Mouse (Mus musculus) MEL (cell line): Measurements from ENCODE around the gene Mib2. TPM values are rescaled to one million over a fixed set of nuclear protein-coding genes. Genes with fewer than 3 reads are reported as not detected.

Experiments
- DNase-seq: peaks from one replicate; pipeline ENCODE4 v3.0.0; 2011; ENCODE audit warnings: low read depth, low spot score
- H3K27ac ChIP-seq: 2 replicates; pipeline ENCODE4 v1.5.1; 2012; ENCODE audit warnings: low read depth, mild to moderate bottlenecking, control low read depth, low read length, moderate library complexity; ENCODE audit not compliant: control insufficient read depth
- H3K27me3 ChIP-seq, 2 experiments: fragments of 150-350 bp in 1 of 2; sonication (generic) in 1 of 2; 2 replicates each; pipeline ENCODE4 v1.6.1; 2012; ENCODE audit warnings: low read length in 2 of 2, mild to moderate bottlenecking in 2 of 2, improper control_type of control experiment in 1 of 2, moderate library complexity in 1 of 2; ENCODE audit not compliant: insufficient read depth in 2 of 2, control insufficient read depth in 1 of 2
- H3K36me3 ChIP-seq, 2 experiments: 2 replicates each; pipeline ENCODE4 v1.6.1; 2012 to 2014; ENCODE audit warnings: low read length in 2 of 2, improper control_type of control experiment in 1 of 2, inconsistent platforms in 1 of 2, mild to moderate bottlenecking in 1 of 2; ENCODE audit not compliant: insufficient read depth in 2 of 2, control insufficient read depth in 1 of 2
- H3K4me1 ChIP-seq, 2 experiments: fragments of 150-350 bp in 1 of 2; sonication (generic) in 1 of 2; 2 replicates each; pipeline ENCODE4 v1.6.1; 2012; ENCODE audit warnings: low read length in 2 of 2, improper control_type of control experiment in 1 of 2, mild to moderate bottlenecking in 1 of 2; ENCODE audit not compliant: insufficient read depth in 2 of 2, control insufficient read depth in 1 of 2
- H3K4me3 ChIP-seq, 2 experiments: fragments of 150-350 bp in 1 of 2; sonication (generic) in 1 of 2; 2 replicates each; pipeline ENCODE4 v1.5.1; 2012; ENCODE audit warnings: low read depth in 2 of 2, low read length in 2 of 2, mild to moderate bottlenecking in 2 of 2, moderate library complexity in 2 of 2, control low read depth in 1 of 2, improper control_type of control experiment in 1 of 2; ENCODE audit not compliant: control insufficient read depth in 1 of 2, insufficient read depth in 1 of 2
- H3K79me2 ChIP-seq: 2 replicates; pipeline ENCODE4 v1.6.1; 2012; ENCODE audit warnings: mild to moderate bottlenecking, low read length, moderate library complexity; ENCODE audit not compliant: control insufficient read depth, poor library complexity, insufficient read depth
- H3K9ac ChIP-seq: 2 replicates; pipeline ENCODE4 v1.6.1; 2012; ENCODE audit warnings: low read depth, mild to moderate bottlenecking, control low read depth, low read length, moderate library complexity; ENCODE audit not compliant: control insufficient read depth, poor library complexity, severe bottlenecking
- H3K9me3 ChIP-seq: fragments of 150-350 bp; sonication (generic); replicated peaks from 2 replicates; pipeline ENCODE4 v1.6.1; 2012; ENCODE audit warnings: mild to moderate bottlenecking, low read length, improper control_type of control experiment, moderate library complexity; ENCODE audit not compliant: insufficient read depth
- ELF1 ChIP-seq: IDR thresholded peaks from 2 replicates; pipeline ENCODE4 v1.6.1; 2014; ENCODE audit warnings: low read depth, mild to moderate bottlenecking, inconsistent platforms, low read length, improper control_type of control experiment, moderate library complexity
- EP300 ChIP-seq, 2 experiments: IDR thresholded peaks; 2 replicates each; pipeline ENCODE4 v1.6.1; 2011; ENCODE audit warnings: improper control_type of control experiment in 2 of 2, low read length in 2 of 2, low read depth in 1 of 2, mild to moderate bottlenecking in 1 of 2
- GABPA ChIP-seq: IDR thresholded peaks from 2 replicates; pipeline ENCODE4 v1.6.1; 2012; ENCODE audit warnings: low read depth, mild to moderate bottlenecking, inconsistent platforms, low read length, improper control_type of control experiment, moderate library complexity
- GATA1 ChIP-seq: IDR thresholded peaks from 2 replicates; pipeline ENCODE4 v1.6.1; 2011; ENCODE audit warnings: low read depth, low read length, improper control_type of control experiment
- HCFC1 ChIP-seq: IDR thresholded peaks from 2 replicates; pipeline ENCODE4 v1.6.1; 2012; ENCODE audit warnings: low read depth, mild to moderate bottlenecking, inconsistent platforms, low read length, improper control_type of control experiment, moderate library complexity
- KAT2A ChIP-seq: conservative IDR thresholded peaks from 2 replicates; pipeline ENCODE4 v1.6.1; 2012; ENCODE audit warnings: low read depth, low read length, improper control_type of control experiment, inconsistent platforms
- MAFK ChIP-seq: IDR thresholded peaks from 2 replicates; pipeline ENCODE4 v1.6.1; 2011; ENCODE audit warnings: low read depth, mild to moderate bottlenecking, low read length, improper control_type of control experiment, borderline replicate concordance
- MAX ChIP-seq: IDR thresholded peaks from 2 replicates; pipeline ENCODE4 v1.6.1; 2011; ENCODE audit warnings: low read length, improper control_type of control experiment
- MEF2A ChIP-seq: IDR thresholded peaks from 2 replicates; pipeline ENCODE4 v1.6.1; 2014; ENCODE audit warnings: low read depth, mild to moderate bottlenecking, inconsistent platforms, low read length, improper control_type of control experiment; ENCODE audit not compliant: poor library complexity, insufficient replicate concordance, severe bottlenecking; ENCODE audit errors: extremely low read depth
- MXI1 ChIP-seq: IDR thresholded peaks from 2 replicates; pipeline ENCODE4 v1.6.1; 2011; ENCODE audit warnings: mild to moderate bottlenecking, low read depth, low read length, improper control_type of control experiment
- MYB ChIP-seq: IDR thresholded peaks from 2 replicates; pipeline ENCODE4 v1.6.1; 2011; ENCODE audit warnings: mild to moderate bottlenecking, low read depth, low read length, improper control_type of control experiment
- NELFE ChIP-seq: IDR thresholded peaks from 2 replicates; pipeline ENCODE4 v1.6.1; 2011; ENCODE audit warnings: low read depth, low read length, improper control_type of control experiment
- POLR2A ChIP-seq, 2 experiments: IDR thresholded peaks; 2 replicates each; pipeline ENCODE4 v1.6.1; 2011 to 2012; ENCODE audit warnings: low read length in 2 of 2, mild to moderate bottlenecking in 2 of 2, control low read depth in 1 of 2, improper control_type of control experiment in 1 of 2, low read depth in 1 of 2, moderate library complexity in 1 of 2; ENCODE audit not compliant: control insufficient read depth in 1 of 2, insufficient read depth in 1 of 2, poor library complexity in 1 of 2
- POLR2AphosphoS2 ChIP-seq: IDR thresholded peaks from 2 replicates; pipeline ENCODE4 v1.6.1; 2011; ENCODE audit warnings: low read length, improper control_type of control experiment
- RAD21 ChIP-seq: IDR thresholded peaks from 2 replicates; pipeline ENCODE4 v1.6.1; 2011; ENCODE audit warnings: mild to moderate bottlenecking, low read depth, low read length, improper control_type of control experiment
- SIN3A ChIP-seq: IDR thresholded peaks from 2 replicates; pipeline ENCODE4 v1.6.1; 2012; ENCODE audit warnings: low read length, improper control_type of control experiment, inconsistent platforms
- TAL1 ChIP-seq: IDR thresholded peaks from 2 replicates; pipeline ENCODE4 v1.6.1; 2012; ENCODE audit warnings: mild to moderate bottlenecking, inconsistent platforms, low read length, moderate library complexity, mixed read lengths
- TBP ChIP-seq: IDR thresholded peaks from 2 replicates; pipeline ENCODE4 v1.8.0; 2011; ENCODE audit warnings: low read depth, low read length, improper control_type of control experiment
- TCF12 ChIP-seq: IDR thresholded peaks from 2 replicates; pipeline ENCODE4 v1.6.1; 2014; ENCODE audit warnings: low read depth, mild to moderate bottlenecking, inconsistent platforms, low read length, improper control_type of control experiment, moderate library complexity
- USF1 ChIP-seq: IDR thresholded peaks from 2 replicates; pipeline ENCODE4 v1.6.1; 2014; ENCODE audit warnings: low read depth, mild to moderate bottlenecking, inconsistent platforms, low read length, improper control_type of control experiment, moderate library complexity
- ZNF384 ChIP-seq: IDR thresholded peaks from 2 replicates; pipeline ENCODE4 v1.6.1; 2012; ENCODE audit warnings: low read depth, mild to moderate bottlenecking, inconsistent platforms, low read length, improper control_type of control experiment
- polyA plus RNA-seq, 2 experiments: library from polyadenylated mRNA; stranded (reverse) in 1 of 2; unstranded in 1 of 2; fragments of >175 nt in 1 of 2; fragments of >200 nt in 1 of 2; gene quantifications; 2 replicates each; pipeline versions ENCODE4 v1.2.1 to v1.2.4; 2012; ENCODE audit warnings: low replicate concordance in 2 of 2, low read depth in 1 of 2; ENCODE audit not compliant: insufficient read length in 2 of 2, insufficient read depth in 1 of 2, missing spikeins in 1 of 2
- total RNA-seq: library from RNA; depleted of rRNA; stranded (reverse); fragments of 300-350 nt; gene quantifications from 2 replicates; pipeline ENCODE4 v1.2.3, GENCODE M21; 2012

Mib2 gene
- total and polyA plus RNA-seq, 3 experiments = 21.4 to 38.3 TPM; not detected in 1

DNA sequence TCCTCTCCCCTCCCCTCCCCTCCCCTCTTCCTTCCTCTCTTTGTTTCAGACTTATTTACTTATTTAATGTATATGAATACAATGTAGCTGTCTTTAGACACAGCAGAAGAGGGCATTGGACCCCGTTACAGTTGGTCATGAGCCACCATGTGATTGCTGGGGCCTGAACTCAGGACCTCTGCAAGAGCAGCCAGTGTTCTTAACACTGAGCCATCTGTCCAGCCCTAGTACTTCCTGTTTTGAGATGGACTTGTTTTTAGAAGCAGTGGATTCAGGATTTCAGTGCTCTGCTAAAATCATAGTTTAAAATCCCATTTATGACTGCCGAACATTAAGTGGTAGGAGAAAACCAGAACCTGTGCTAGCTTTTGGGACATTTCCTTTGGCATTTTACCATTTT is 39.6 kb upstream of the Mib2 start:
- H3K9ac ChIP-seq = no peak overlapping the region; the same call in 1 of the 2 replicates
- TF ChIP-seq TBP (no peak), SIN3A (no peak), EP300 (IDR thresholded peaks at IDR 0.05; ENCODE audit: low read depth in 1 of 2, low read length in 2 of 2) (no peak), MYB (no peak), RAD21 (no peak), GATA1 (no peak), KAT2A (no peak), HCFC1 (no peak), GABPA (no peak), MAFK (no peak), POLR2AphosphoS2 (no peak), ZNF384 (no peak), TAL1 (no peak), NELFE (no peak), MEF2A (no peak), POLR2A (IDR thresholded peaks at IDR 0.05; ENCODE audit: control insufficient read depth in 1 of 2, insufficient read depth in 1 of 2, low read depth in 1 of 2, low read length in 2 of 2, poor library complexity in 1 of 2) (no peak)
- H3K4me1 ChIP-seq = peaks cover 10 to 16% of the 10 kb centered on the region in 2 experiments
- H3K79me2 ChIP-seq = peaks cover 67% of the 10 kb centered on the region
- no peak overlapping the region for H3K4me3 ChIP-seq
- H3K36me3 ChIP-seq = peaks cover 20 to 36% of the 10 kb centered on the region in 2 experiments
- H3K27me3 ChIP-seq = no peaks in the 10 kb centered on the region
- peak; percentile 50 for DNase-seq
- H3K9me3 ChIP-seq = no peaks in the 10 kb centered on the region
- no peak overlapping the region for H3K27ac ChIP-seq

DNA sequence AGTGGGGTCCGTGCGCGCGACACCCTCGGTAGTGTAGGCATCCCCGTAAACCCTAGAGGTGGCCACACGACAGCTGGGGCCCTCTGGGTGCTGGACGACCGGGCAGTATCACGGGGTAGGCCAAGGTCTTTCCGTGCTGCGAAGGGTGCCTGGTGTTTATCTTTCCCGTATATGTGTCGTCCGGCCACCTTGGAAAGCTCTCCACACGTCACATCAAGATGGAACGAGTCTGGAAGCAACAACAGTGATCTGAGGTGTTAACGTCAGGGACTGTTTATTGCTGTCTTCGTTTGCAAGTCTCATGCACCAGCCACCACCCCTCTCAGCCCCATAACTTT is 36.6 kb upstream of the Mib2 start:
- peaks cover 48% of the 10 kb centered on the region for H3K79me2 ChIP-seq
- peak overlapping the region; percentile 77 to 92 for H3K4me3 ChIP-seq
- peak; percentile 62 for DNase-seq
- peak overlapping the region; percentile 99 for H3K27ac ChIP-seq
- peaks cover 8 to 39% of the 10 kb centered on the region in 2 experiments for H3K36me3 ChIP-seq
- peak overlapping the region; percentile 95 for H3K9ac ChIP-seq
- TF ChIP-seq SIN3A = no peak
- peak; percentile 15; the same call in 1 of the 2 replicates for TF ChIP-seq TCF12
- TF ChIP-seq ELF1 = 0 out of 2 replicates have a peak, but pooled peaks have one; percentile 8
- 0 out of 2 replicates have a peak, but pooled peaks have one; percentile 27 for TF ChIP-seq MXI1
- TF ChIP-seq MAX = peak; percentile 23; the same call in 1 of the 2 replicates
- no peak for TF ChIP-seq USF1
- H3K4me1 ChIP-seq = peaks cover 15 to 19% of the 10 kb centered on the region in 2 experiments
- H3K9me3 ChIP-seq = no peaks in the 10 kb centered on the region
- H3K27me3 ChIP-seq = no peaks in the 10 kb centered on the region
